Mouse (Mus musculus): Measurements from ENCODE around the gene Wdr60.

DNA sequence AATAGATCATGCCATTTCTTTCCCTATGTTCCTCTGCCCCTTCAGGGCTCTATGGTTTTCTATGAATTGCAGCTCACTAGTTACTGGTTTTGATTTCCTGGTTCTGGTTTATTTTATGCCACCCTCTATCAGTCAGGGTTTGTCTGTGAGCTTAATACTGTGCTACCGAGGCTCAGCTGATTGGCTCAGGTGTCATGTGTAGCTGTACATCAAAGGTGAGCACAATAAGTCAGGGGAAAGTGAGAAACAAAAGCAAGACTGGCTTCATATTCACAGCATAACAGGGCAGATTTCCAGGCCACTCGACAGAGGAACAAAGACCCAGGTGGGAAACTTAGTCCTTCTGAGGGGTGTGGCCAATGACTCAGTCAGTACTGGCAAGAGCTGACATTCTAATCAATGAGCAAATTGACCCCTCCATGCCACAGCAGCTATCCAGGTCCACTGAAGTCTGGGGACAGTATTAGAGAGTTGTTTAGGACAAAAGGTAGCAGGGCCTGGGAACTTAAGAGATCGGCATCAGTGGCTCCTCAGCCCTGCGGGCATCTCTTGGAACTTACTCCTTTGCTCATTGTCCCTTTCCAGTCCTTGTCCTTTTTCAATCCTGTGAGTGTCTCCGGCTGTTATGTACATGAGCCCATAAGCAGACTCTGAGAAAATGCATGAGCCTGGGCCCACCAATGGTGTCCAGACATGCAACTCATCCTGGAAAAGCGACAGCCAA lies 79.4 kb downstream of the Wdr60 start:
- TF ChIP-seq CTCF (IDR thresholded peaks at IDR 0.05; ENCODE audit: low read depth, low read length) (no peak), POLR2A (IDR thresholded peaks at IDR 0.05; ENCODE audit: borderline replicate concordance, low read depth, low read length) (no peak)

Measured in bone marrow macrophage, adult 2 months (primary cell).